Mouse (Mus musculus) spleen, postnatal 36 days (tissue): ENCODE data around the gene BC025920.

Experiments
- DNase-seq, 2 experiments: peaks; one replicate each; pipeline ENCODE4 v3.0.0; 2022; ENCODE audit warnings: low spot score in 2 of 2, mixed read lengths in 1 of 2

BC025920 gene

DNA sequence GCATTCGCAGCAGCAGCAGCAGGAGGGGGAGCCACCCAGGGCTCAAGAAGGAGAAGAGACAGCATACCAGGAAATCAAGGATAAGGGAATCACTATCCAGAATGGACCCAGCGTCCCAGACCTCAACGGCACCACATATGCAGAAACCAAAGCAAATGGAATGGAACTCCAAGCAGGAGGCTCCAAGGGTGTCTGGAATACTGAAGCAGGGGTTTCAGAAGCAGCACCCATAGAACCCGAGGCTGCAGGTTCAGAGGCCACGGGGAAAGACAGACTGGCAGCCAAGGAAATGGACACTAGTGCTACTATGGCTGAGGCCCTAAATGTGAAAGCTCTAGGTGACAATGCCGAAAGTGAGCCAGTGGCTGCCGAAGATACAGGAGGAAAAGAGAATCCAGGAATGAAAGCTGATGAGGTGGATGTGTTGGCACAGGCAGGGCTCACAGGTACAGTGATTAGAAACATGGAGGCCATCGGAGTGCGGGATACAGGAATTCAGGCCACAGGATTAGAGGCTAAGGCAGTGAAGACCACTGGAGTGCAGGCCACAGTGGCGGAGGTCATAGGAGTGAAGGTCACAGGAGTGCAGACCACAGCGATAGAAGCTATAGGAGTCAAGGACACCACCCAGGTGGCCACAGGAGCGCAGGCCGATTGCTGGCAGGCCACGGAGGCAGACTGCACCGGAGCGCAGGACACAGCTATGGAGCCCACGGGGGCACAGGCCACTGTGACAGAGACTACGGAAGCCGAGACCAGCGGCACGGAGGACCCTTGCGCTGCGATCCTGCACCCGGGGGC lies 36.8 kb downstream of the BC025920 start:
- DNase-seq: no peak

GRCm38 (mm10) chr10:81643449-81644055 lies 37.5 kb downstream of the BC025920 start:
- peak; percentile 94 to 96 for DNase-seq

- no peak for DNase-seq
These were observed 38.1 kb downstream of the BC025920 start for GRCm38 (mm10) chr10:81644162-81644561.

- no peak for DNase-seq
These were observed 38.6 kb downstream of the BC025920 start for GRCm38 (mm10) chr10:81644716-81645115.

DNA sequence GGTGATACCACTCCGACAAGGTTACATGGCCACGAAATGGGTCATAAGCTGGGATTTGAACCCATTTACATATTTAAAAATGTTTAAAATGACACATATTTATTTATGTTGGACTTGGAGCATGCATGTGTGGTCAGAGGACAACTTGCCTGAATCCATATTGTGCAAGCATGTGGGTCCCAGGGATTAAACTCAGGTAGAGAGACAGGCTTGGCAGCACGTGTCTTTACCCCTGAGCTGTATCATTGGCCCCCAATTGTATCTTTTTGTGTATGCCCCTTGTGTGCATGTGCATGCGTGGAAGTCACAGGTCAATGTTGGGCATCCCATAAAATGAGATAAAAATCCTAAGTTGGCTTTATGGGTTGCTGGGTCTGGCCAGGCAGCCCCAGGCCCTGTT lies 39.3 kb downstream of the BC025920 start:
- DNase-seq: no peak

- no peak for DNase-seq
These were observed 40.0 kb downstream of the BC025920 start for GRCm38 (mm10) chr10:81646015-81646555.

GRCm38 (mm10) chr10:81648803-81649775 lies 43.0 kb downstream of the BC025920 start, which contains the start of gene Gm10778:
Gm10778 (plus strand) TSS chr10:81649059.
- peak; percentile 81 to 86 for DNase-seq

DNA sequence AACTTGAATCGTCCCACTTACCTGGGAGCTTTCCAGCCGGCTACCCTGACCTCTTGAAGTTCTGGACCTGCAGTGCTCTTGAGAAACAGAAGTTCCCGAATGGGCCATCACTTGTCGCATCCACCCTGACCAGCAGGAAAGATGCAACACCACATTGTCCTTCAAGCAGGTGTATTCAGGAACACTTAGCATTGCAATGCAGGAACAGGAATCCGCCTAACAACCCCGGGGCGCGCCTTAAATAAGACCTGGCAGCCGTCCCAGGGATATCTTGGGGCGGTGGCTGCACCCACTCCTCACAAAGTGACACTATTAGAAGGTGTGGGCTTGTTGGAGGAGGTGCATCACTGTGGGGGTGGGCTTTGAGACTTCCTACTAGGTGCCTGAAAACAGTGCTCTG lies 49.1 kb downstream of the BC025920 start:
- no peak for DNase-seq

GRCm38 (mm10) chr10:81656174-81656573 lies 50.1 kb downstream of the BC025920 start:
- no peak for DNase-seq
